Mouse (Mus musculus) thymus, postnatal 14 days (tissue): Measurements from ENCODE around the gene 4930486L24Rik.
"Not testable (repeated sequence)": the region's sequence is repeated elsewhere in the genome, so short reads cannot be mapped to it uniquely, and the experiment has no call there.

Experiments used
- DNase-seq: peaks from one replicate; pipeline ENCODE4 v3.0.0; 2021

Gene 4930486L24Rik

DNA sequence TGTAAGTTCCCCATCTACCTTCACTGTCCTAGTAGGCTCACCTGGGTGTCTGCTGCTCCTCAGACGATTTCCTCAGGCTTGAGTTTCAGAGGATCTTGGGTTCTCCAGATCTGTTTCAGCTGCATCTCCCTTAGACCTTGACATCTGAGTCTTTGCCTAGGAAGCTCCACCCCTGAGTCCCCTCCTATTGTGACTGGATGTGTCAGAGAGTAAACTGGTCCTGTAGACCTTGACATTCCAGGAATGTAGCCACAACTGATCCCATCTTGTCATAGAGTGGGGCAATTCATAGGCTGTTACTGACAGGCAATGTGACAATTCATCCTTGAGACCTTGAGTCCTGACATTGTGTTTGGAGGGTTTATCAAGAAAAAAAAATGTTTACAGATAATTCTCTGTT lies at the start of gene 4930486L24Rik:
TSS of gene 4930486L24Rik (minus strand) at position 195 of the 400 bp plus-strand sequence.
- DNase-seq: no peak

DNA sequence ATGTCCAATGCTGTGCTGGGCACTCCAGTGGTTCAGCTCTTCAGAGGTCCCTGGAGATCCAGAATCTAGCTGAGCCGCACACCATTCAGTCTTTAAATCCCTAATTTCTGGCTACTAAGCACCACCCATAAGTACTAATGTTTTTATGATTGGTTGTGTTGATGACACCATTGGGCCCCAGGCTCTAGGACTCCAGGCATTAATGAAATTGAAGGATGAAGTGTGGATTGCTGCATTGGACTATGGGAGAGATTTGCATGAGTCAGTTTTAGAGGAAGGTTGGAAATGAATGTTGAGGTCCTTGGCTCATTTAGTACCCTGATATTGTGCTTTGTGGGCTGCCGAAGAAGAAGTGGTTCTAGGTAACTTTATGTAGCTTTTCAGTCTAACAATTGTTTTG lies 40.5 kb upstream of the 4930486L24Rik start, which contains the start of gene Tpbpb:
TSS of gene Tpbpb (minus strand) at position 101 of the 400 bp plus-strand sequence.
- DNase-seq: not testable (repeated sequence)

DNA sequence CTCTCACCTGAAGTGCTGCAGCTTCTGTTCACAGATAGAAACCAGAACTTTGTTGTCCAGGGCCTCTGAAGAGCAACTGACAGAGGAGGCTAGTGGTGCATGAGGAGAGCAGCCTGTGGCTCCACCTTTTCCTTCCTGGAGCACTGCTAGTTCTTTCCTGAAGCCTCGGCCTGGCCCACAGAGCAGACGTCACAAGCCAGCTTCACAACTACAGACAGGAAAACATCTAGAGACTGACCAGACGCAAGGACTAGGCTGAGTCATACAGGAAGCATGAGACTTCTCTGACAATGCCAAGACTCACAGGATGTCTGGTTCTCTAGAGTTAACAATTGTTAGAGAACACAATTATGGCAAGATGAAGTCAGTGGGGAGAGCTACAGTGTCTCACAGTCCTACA lies 33.1 kb upstream of the 4930486L24Rik start, which contains the start of gene Ctla2b:
TSS of gene Ctla2b (minus strand) at position 120 of the 400 bp plus-strand sequence.
- DNase-seq: peak; percentile 8

DNA sequence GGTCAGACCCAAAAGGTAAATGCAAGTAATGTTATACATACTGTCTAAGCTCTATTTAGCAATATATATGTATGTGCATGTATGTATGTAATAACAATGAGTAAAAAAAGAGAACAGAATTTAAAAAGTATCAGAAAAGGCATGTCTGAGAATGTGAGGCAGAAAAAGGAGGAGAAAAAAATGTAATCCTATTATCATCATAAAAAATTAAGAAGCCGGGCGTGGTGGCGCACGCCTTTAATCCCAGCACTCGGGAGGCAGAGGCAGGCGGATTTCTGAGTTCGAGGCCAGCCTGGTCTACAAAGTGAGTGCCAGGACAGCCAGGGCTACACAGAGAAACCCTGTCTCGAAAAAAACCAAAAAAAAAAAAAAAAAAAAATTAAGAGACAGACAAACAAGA lies 32.5 kb upstream of the 4930486L24Rik start, which contains the start of gene Gm49392:
TSS of gene Gm49392 (minus strand) at position 101 of the 400 bp plus-strand sequence.
- DNase-seq: not testable (repeated sequence)

DNA sequence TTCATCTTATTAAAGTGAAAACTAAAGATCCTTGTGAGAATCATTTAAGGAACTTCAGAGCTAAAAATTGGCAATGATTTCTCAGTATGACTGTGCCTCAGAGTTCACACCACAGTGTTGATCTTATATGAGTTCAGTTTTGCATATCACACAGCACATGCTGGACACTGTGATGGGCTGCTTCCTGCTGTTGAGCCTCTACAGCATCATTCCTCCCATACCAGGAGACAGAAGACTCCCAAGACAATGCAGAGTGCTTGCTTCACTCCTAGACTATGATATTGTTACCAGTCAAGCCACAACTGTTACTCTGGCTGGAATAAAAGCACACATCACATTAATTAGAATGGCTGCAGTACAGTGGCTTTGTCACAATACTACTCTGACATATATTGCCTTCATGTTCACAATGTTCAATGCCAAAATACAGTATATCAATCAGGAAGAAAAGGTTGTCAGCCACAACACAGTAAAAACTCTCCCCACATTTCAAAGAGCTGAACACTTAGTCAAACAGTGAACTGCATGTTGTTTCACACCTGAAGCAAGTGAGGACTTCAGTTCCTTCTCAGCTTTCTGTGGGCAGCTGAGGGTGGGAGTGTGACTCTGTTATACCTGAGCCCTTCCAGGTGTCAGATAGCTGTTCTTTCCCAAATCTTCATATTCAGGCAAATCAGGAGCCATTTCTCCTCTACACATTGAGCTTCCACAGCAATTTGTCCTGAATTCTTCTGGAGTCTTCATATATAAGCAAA lies 31.3 kb upstream of the 4930486L24Rik start:
- no peak for DNase-seq

DNA sequence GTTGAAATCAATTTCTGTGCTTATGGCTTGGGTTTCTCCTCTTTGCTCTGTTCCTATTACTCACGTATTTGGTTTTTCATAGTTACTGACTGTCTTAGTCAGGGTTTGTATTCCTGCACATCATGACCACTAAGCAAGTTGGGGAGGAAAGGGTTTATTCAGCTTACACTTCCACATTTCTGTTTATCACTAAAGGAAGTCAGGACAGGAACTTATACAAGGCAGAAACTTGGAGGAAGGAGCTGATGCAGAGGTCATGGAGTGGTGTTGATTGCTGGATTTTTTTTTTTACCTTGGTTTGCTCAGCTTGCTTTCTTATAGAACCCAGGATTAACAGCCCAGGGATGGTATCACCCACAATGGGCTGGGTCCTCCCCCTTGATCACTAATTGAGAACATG lies 28.0 kb upstream of the 4930486L24Rik start:
- no peak for DNase-seq

DNA sequence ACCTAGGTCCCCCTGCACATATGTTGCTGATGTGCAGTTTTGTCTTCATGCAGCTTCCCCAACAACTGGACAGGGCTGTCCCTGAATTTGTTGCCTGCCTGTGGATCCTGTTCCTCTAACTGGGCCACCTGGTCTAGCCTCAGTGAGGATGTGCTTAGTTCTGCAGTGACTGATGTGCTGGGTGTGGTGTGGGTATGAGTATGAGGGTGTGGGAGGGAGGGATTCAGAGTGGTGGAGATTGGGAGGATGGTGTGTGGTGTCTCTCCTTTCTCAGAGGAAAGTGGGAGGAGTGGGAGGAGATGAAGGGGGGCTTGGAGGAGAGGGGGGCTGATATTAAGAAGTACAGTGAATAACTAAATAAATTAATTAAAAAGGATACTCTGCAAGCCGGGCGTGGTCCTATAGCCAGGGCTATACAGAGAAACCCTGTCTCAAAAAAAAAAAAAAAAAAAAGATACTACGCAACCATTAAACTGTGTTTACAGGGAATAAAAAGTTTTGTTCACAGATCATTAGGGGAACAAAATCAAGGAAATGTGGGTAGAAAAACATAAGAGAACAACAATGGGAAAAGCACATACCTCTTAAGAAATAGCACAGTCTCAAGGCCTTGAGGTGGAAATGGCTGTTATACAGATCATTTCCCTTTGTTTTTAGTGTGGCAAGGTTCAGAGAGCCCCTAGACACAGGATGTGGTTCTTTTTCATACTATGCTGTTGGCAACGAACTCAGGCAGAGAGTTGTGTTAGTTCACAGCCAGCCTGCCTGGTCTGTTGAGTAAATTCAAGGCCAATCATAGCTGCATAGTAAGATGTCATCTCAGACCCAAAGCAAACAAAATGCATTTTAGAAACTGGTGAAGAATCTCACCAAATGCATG lies 15.8 kb downstream of the 4930486L24Rik start:
- DNase-seq: peak; percentile 70

DNA sequence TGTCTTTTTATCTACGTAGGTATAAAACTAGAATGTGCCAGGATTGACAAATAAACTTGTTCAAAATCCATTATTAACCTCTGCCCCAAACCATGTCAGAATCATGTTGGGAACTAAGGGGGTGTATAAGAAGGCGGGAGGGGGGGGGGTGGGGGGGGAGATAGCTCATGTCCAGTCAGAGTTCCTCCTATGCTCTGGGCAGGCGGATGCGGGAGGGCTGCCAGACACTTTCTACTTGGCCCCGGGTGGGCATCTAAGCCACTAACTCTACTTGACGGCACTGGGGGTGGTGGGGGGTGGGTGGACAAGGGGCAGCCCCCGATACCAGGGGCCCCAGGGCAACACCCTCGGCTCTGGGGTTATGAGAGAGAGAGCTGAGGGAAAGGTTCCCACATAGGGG lies 21.1 kb downstream of the 4930486L24Rik start:
- DNase-seq: no peak

DNA sequence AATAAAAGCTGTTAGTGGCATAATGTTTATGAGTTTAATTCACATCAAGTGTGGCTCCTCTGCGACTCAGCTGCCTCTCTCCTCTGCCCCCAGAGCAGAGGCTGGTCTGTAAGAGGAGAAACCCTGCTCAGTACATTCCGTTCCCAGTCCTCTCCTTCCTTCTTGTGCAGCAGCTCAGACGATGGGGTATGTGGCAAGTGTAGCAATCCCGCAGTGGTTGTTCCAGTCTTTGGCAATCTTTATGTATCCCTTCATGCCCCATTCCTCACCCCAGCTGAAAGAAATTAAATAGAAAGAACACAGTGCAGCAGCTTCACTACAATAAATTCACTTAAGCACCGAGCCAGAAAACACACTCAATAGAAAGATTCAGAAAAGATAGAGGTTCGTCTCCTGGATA lies 21.6 kb downstream of the 4930486L24Rik start:
- DNase-seq: no peak

DNA sequence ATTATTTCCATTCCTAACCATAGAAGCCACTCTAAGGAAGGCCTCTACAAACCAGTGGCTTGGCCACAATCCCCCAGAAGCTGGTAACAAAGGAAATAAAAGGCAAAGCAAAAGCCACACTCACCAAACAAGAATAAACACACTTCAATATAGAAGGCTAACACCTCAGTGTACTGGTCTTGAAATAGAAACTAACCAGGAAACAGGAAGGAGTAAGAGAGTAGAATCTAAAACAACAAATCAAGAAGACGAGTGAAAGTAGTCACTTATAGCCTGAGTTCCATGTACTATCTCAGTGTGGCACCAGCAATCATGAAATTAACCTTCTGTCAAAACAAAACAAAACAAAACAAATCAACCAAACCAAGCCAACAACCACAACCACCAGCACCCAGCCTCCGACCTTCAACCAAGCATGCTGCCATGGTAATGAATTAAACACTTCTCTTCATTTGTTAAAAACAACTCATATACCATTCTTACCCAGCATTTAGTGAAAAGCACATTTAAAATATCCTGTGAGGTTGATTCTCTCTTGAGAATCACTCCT lies 24.8 kb downstream of the 4930486L24Rik start:
- no peak for DNase-seq

DNA sequence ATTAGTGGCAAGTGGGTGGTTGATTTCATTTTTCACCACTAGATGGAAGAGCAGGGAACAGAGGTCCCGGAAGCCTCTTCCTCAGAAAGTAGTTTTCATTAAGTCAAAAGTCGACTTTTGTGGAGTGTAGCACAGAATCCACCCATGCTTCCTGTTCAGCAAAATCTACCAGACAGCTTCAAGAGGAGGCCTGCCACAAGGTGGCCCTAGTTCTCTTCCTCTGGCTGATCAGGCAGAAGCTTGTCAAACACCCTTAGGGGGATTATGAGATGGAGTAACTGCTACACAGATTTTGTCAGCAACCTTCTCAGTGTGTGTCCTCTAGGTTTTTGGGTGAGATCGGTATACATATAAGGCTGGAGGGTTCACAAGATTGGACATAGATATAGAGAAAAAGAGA lies 38.2 kb downstream of the 4930486L24Rik start:
- DNase-seq: peak; percentile 80

DNA sequence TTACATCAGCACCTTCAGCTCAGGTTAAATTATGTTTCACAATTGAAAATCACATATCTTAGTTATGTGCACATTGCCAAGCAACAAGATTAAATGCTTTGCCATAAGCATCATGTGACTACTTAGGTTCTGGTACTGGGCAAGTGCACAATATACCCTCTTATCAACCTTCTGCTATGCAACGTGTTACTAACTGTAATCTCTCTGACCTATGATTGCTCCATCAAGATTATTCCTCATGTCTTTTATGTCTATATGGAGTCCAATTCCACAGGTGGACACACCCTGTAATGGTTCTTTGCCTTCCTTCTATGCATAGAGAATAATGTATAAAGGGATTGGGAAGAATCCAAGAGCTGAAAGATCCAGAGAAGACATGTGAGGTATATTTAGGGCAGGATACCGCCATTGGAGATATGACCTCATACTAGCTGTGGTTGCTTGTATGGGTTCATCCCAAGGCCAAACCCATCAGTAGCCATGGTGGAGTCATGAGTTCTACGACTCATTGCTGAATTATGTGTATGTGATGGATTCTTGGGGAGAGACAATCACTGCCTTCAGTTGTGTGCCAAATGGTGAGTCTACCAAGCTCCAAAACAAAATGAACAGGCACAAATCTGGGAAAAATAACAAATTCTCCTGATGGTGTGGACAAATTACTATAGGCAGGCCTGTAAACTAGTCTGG lies 43.6 kb downstream of the 4930486L24Rik start:
- DNase-seq: no peak

DNA sequence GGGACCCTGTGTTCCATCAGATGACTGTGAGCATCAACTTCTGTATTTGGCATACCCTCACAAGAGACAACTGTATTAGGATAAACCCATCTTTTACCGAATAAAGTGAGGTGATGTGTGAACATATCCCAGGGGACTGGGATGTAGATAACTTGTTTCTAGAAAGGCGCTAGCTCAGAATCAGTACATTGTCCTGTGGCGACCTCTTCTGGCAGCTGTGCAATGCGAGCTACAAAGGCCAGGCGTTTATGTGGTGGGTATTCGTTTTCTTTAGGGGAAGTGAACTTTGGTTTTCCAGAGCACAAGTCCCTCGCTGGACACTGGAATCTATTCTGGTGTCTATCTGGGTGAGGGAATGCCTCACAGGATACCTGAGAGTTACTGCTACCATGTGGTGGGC lies 44.8 kb downstream of the 4930486L24Rik start:
- DNase-seq: peak; percentile 52

DNA sequence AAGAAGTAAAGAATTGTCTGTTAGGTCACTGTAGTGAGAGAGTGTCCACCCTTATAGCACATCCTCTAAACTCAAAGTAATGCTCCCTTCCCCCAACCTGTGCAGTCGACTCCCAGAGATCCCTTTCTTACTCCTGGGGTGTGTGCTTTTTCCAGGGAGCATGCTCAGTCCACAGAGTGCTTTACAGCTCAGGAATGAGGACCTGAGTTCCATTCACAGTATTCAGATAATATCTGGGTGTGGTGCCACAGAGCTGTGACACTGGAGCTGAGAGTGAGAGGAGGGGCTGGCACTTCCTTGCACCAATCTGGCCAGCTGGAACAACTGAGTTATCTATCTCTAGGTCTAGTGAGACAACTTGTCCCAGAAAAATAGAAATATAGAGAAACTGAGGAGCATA lies 50.6 kb downstream of the 4930486L24Rik start:
- DNase-seq: no peak

DNA sequence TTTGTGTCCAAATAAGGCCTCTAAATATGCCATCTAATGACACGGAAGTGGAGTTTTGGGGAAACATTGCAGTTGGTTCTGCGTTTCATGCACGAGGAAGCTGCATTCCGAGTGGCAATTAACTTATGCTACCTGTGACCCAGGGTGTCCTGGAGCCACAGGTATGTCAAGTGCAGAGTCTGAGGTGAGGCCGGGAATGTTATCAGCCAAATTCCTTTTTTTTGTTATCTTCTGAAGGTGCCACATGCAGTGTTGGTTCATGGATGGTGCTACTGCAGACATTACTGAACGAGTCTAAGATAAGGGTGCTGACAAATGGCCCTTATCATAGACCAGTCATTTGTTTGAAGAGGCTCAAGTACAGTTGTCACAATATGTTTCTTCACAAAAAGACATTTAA lies 51.5 kb downstream of the 4930486L24Rik start:
- DNase-seq: no peak

DNA sequence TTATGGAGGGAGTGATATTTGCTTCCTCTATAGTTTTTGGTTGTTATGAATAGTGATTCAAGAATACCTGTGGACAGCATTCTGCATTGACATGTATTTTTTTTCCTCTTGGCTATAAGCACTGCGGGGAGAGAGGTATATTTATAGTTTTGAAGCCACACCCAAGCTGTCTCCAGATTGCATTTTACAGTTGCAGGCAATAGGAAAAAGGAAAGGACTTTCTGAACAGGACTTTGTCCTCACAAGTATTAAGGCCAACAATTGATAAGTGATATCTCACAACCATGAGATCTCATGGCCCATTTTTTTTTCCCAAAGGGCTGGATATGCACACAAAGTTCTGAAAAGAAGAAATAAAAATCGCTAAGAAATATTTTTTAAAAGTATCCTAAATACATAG lies 54.6 kb downstream of the 4930486L24Rik start:
- no peak for DNase-seq

DNA sequence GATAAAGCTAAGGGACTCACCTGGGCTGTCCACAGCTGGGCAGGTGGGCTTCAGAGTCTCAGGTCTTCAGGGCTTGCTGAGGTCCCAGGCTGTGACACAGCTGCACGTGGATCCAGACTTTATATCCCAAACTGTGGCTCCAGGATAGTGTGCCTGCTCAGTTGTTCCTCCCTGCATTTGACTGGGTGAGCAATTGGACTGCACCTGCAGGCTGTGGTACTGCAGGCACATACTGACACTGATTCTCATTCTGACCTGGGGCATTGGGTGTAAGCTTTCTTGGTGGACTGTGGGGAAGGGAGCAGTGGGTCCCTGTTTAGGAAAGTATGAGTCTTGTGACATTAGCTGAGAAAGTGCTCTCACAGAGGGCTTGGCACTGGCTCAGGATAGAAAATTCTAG lies 61.5 kb downstream of the 4930486L24Rik start, which contains the start of gene Ctsll3:
TSS of gene Ctsll3 (minus strand) at position 101 of the 400 bp plus-strand sequence.
- no peak for DNase-seq
